Mouse (Mus musculus) layer of hippocampus, adult 11-12 months (tissue): ENCODE measurements at regions not wholly inside any gene's neighbourhood (a gene's known extent, or its start where the extent isn't known, plus 50 kb on each side); places are given as distances from the start of the nearest gene placed in this dataset.

Experiments used
- DNase-seq: peaks from one replicate; pipeline ENCODE4 v3.0.0; 2022; ENCODE audit warnings: low spot score

DNA sequence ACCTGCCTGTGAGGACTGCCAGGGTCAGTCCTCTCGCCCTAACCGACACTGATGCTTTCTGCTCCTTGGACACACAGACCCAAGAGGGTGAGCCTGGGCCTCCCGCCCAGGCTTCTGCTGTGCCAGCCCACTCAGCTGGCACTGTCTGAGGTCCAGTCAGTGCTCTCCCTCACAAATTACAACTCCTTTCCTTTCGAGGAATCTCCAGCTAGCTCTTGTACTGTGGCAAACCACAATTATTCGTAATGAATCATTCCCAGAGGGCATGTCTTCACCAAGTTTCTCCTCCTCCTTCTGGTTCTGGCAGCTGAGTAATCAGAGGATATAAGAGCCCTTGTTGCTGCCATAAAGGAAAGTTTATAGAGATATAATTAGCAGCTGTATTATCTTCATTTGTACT lies 155.2 kb downstream of the 9530068E07Rik start:
- DNase-seq: no peak

GRCm38 (mm10) chr11:52552860-52553259 lies 156.6 kb downstream of the 9530068E07Rik start:
- DNase-seq: no peak

GRCm38 (mm10) chr11:52557836-52558235 lies 161.6 kb downstream of the 9530068E07Rik start:
- DNase-seq: no peak

GRCm38 (mm10) chr11:52558782-52559181 lies 162.6 kb downstream of the 9530068E07Rik start:
- no peak for DNase-seq

DNA sequence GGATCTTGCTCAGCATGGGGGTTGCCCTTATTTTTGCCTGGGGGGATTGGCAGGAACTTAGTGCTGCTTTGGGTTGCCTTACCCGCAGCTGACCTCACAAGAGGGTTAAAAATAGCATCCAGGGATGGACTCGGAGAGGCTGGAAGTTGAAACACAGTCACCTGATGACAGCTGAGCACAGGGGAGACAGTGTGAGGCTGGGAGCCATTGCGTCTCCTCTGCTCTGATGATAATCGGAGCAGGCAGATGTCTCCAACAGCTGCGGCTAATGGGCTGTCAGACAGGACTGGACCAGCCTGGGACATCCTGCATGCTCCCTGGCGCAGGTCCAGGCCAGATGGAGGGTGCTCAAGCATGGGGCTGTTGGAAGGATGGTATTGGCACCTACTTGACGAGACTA lies 165.1 kb downstream of the 9530068E07Rik start:
- DNase-seq: no peak

DNA sequence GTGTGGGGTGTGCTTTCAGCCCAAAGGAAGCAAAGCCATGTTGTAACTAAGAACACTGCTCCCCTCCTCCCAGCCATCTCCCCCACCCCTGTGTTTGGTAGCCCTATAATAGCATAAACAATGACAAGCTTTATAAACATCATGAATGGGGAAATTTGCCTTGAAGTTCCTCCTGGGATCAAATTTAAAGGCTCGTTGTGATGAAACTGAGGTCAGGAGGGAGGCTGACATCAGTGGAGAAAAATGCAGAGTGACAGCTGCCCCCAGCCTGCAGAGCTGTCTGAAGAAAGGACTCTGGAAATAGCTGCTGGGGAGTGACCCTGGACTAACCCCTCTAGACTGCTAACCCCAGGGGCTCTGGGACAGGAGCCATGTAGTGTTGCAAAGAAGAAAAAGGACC lies 169.2 kb downstream of the 9530068E07Rik start:
- no peak for DNase-seq

DNA sequence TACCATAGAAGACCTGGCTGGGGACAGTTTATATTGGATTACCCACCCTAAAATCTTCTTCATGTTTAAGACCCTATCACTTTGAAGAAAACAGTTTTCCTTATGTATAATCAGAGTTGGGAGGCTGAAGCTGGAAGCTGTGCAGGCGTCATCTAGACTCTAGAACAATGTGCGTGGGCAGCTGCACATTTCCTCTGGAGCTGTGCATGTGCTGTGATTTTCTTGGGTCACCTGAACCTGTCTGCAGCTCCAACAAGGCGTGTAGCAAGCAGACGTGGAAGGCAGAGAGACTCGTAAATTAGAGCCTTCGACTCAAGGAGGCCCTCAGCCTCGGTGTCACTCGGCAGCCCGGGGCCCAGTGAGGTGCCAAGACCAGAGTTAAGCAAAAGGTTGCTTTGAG lies 169.8 kb downstream of the 9530068E07Rik start:
- no peak for DNase-seq

GRCm38 (mm10) chr11:52567945-52568687 lies 171.9 kb downstream of the 9530068E07Rik start:
- peak; percentile 26 for DNase-seq

DNA sequence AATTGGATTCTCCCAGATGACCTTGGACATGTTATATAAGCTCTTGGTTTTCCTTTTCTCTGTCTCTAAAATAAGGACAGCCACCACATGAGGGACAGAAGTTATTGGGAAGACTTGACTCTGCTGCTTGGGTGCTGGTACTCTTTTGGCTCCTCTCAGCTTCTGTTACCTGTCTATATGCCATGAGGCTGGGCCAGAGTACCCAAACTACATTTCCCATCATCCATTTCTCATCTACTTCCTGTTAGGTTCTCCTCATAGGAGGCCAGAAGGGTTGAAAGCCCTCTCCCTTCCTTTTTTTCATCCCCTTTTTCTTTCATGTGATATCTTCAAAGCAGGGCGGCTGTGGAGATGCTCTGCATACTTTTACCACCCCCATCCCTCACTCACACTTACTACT lies 172.6 kb downstream of the 9530068E07Rik start:
- DNase-seq: no peak

- no peak for DNase-seq
Measured at GRCm38 (mm10) chr11:52569759-52570158, 173.5 kb downstream of the 9530068E07Rik start.

GRCm38 (mm10) chr11:52578471-52578870 lies 182.2 kb downstream of the 9530068E07Rik start:
- no peak for DNase-seq

DNA sequence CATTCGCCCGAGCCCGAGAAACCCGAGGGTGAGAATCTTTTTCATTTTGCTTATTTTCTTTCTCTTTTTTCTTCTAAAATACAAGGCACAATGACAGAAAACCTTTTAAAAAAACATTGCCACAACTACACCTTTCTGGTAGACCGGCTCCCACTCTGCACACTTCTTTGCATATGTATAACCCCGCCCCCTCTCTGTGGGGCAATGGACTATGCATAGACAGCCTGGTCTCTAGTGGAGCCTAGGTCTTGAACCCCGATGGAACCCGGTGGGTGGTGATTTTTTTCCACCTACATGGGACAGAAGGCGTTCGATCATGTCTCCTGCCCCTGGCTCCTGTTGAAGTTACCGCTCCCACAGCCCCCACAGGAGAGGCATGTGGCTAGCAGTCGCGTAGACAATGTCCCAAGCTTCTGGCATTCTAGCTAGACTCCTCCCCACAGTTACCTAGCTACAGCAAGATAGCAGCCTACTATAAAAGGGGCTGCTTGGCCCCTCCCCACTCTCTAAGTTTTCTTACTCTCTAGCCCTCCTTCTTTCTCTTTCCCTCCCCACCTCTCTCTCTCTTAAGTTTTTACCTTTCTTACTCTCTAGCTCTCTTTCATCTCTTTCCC lies 183.6 kb downstream of the 9530068E07Rik start:
- no peak for DNase-seq

GRCm38 (mm10) chr11:52591596-52592180 lies 172.7 kb upstream of the Fstl4 start:
- DNase-seq: peak; percentile 21

DNA sequence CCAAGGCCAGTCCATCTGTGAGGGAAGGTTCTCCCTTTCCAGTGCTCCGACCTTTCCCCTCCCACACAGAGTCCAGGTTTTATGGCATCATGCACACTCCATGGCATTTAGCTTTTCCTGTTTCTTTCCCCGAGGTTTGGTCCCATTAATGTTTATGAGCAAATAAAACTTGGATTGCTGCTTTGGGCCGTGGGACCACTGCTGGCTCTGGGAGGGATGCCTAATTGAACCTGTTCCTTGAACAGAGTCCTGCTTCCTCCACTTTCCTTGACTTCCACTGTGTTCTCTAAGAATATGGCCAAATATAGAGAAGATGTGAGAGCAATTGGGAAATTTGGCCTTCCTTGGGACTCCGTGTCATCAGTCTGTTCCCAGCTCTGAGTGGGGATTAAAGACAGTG lies 170.3 kb upstream of the Fstl4 start:
- no peak for DNase-seq

DNA sequence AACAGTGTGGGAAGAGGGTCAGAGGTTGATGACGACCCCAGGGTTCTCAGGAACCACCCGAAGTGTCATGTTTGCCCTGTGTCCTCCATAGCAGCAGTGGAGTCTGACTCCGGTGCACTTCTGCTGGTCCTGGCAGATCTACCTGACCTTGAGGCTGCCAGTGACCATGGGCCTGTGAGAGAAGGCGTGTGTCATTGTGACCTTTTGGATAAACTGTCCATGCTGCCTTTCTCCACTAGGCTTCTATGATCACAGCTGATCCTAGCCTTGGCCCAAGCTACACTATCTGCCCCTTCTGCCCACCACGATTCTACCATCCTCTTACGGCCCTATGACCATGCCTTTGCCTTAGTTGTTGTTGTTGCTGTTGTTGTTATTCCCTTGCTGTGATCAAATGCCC lies 163.2 kb upstream of the Fstl4 start:
- no peak for DNase-seq

DNA sequence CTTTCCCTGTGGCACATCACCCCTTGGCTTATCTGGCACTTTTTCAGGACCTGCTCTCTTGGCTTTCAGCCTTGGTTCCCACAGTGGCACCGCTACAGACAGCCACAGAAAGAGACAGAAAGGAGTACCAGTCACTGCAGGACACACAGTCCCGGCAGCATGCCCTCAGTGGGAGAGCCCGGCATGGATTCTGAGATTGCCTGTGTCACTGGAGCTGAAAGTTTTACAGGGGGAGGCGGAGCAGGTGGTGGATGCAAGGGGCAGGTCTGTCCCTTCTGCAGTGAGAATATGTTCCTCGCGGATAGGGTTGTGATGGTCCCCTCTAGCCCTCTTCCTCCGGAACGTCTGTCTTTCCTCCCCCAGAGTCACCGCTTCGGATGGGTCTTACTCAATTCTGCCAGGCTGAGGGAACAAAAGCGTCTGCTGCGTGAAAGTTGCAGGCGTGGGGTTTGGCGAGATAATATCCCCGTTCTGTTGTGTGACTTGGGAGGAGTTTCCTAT lies 162.3 kb upstream of the Fstl4 start:
- peak; percentile 66 for DNase-seq

- no peak for DNase-seq
Measured at GRCm38 (mm10) chr11:52602796-52603195, 161.6 kb upstream of the Fstl4 start.

DNA sequence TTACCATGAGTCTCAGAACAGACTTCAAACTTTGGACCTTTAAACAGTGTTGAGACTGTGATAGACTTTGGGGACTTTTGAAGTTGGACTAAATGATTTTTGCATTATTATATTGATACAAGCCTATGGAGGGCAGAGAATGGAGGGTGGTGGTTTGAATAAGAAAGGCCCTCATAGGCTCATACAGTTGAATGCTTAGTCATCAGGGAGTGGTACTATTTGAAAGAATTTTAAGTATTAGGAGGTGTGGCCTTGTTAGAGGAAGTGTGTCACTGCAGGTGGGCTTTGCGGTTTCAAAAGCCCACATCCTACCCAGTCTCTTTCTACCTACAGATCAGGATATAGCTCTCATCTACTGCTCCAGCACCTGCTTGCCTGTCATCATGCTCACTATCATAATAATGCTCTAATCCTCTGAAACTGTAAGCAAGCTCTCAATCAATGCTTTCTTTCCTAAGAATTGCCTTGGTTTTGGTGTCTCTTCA lies 153.7 kb upstream of the Fstl4 start:
- DNase-seq: no peak

DNA sequence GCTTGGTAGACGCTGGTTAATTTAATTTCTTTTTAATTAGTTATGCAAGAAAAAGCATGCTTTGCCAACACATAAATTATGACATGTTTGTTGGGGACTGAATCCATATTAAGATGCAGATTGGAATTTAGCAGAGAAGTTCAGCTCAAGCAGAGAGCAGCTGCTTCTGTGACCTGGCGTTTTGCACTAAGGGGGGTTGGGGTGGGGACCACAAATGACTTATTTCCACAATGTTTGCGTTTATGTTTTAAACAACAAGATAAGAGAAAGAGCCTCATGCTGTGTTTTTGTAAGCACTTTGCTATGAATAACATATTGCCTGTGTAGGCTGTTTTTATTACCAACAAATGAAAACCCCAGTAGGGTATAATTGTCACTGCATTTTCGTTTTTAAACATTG lies 148.8 kb upstream of the Fstl4 start:
- DNase-seq: no peak

DNA sequence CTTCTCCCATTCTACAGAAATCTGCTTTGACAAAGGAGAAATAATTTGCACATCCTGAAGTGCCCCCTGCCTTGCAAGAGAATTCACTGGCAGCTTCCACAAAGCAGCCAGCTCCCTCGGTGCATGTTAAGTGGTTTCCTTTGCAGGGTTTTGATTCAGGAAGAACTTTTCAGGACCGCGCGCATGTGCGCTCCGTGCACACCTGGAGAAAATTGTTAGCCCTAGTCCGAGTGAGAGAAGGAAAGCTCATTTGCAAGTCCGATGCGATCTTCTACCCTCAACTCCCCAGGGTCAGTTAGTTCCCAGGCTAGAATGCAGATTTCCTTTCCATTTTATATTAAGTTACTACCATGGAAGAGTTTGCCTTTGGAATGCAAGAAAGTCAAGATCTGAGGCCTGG lies 145.8 kb upstream of the Fstl4 start:
- DNase-seq: no peak

- DNase-seq: no peak
Measured at GRCm38 (mm10) chr11:52622861-52623260, 141.6 kb upstream of the Fstl4 start.

DNA sequence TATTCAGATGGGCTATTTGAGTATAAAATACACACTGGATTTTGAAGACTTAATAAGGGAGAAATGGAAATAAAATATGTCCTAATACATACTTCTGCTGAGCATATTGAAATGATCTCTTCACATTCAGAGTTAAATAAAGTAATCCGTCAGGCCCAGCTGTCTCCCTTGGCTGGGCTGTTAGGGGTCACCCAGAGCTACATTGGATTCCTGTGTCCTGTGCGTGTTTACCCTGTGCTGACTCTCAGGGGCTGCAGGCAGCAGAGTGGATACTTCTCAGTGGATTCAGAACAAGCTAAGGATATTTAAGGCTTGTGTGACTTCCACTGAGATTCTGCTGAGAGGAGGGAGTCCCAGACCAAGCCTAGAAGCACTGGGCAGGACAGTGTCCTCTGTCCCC lies 135.6 kb upstream of the Fstl4 start:
- no peak for DNase-seq

- DNase-seq: no peak
Measured at GRCm38 (mm10) chr11:52629776-52630175, 134.7 kb upstream of the Fstl4 start.
